Mouse (Mus musculus) erythroblast, embryonic 14.5 days (primary cell): ENCODE data around the gene Fry.

Experiments used
- GATA1 ChIP-seq: IDR thresholded peaks from 2 replicates; pipeline ENCODE4 v1.6.1; 2012; ENCODE audit warnings: low read length, inconsistent platforms, mixed read lengths
- TAL1 ChIP-seq: IDR thresholded peaks from 3 replicates; pipeline ENCODE4 v1.6.1; 2012; ENCODE audit warnings: low read length, inconsistent platforms, mixed read lengths

GRCm38 (mm10) chr5:150409451-150410045, 291.1 kb downstream of the Fry start:
- TF ChIP-seq GATA1 (no peak), TAL1 (no peak)
